Mouse (Mus musculus) heart, embryonic 14.5 days (tissue): ENCODE measurements around the gene Extl2. TPM values are rescaled to one million over a fixed set of nuclear protein-coding genes. Genes with fewer than 3 reads are reported as not detected.

ENCODE experiments used
- ATAC-seq: fragments of 200-750 bp; cut with Nextera tagmentation; 2 replicates; pipeline ENCODE4 v1.8.0; 2017; ENCODE audit warnings: low read depth, moderate TSS enrichment; ENCODE audit not compliant: insufficient number of reproducible peaks, insufficient read depth, low FRiP score
- H3K27ac ChIP-seq, 2 experiments: fragments of 200-500 bp in 1 of 2; fragments of 300-500 bp in 1 of 2; sonication (generic) in 1 of 2; replicated peaks in 1 of 2; 2 replicates each; pipeline ENCODE4 v1.5.1; 2012 to 2014; ENCODE audit warnings: low read depth in 2 of 2, low read length in 2 of 2, control low read depth in 1 of 2, mild to moderate bottlenecking in 1 of 2, mixed read lengths in 1 of 2; ENCODE audit not compliant: control insufficient read depth in 1 of 2, insufficient read depth in 1 of 2
- H3K27me3 ChIP-seq: fragments of 300-500 bp; sonication (generic); 2 replicates; pipeline ENCODE4 v1.6.1; 2014; ENCODE audit warnings: mild to moderate bottlenecking, low read length, control low read depth; ENCODE audit not compliant: control insufficient read depth, insufficient read depth
- H3K36me3 ChIP-seq: fragments of 300-500 bp; sonication (generic); 2 replicates; pipeline ENCODE4 v1.6.1; 2014; ENCODE audit warnings: mild to moderate bottlenecking, control low read depth, low read length, mixed read lengths; ENCODE audit not compliant: control insufficient read depth, insufficient read depth
- H3K4me1 ChIP-seq, 2 experiments: fragments of 200-500 bp in 1 of 2; fragments of 300-500 bp in 1 of 2; sonication (generic) in 1 of 2; 2 replicates each; pipeline ENCODE4 v1.6.1; 2012 to 2014; ENCODE audit warnings: low read length in 2 of 2, control low read depth in 1 of 2, mixed read lengths in 1 of 2; ENCODE audit not compliant: control insufficient read depth in 2 of 2, insufficient read depth in 2 of 2
- H3K4me2 ChIP-seq: fragments of 300-500 bp; sonication (generic); 2 replicates; pipeline ENCODE4 v1.6.1; 2014; ENCODE audit warnings: mild to moderate bottlenecking, low read length
- H3K4me3 ChIP-seq, 2 experiments: fragments of 200-500 bp in 1 of 2; fragments of 300-500 bp in 1 of 2; sonication (generic) in 1 of 2; 2 replicates each; pipeline ENCODE4 v1.5.1; 2012 to 2014; ENCODE audit warnings: low read length in 2 of 2, mild to moderate bottlenecking in 2 of 2, control low read depth in 1 of 2, low read depth in 1 of 2, moderate library complexity in 1 of 2; ENCODE audit not compliant: control insufficient read depth in 1 of 2, insufficient read depth in 1 of 2
- H3K9ac ChIP-seq: fragments of 300-500 bp; sonication (generic); 2 replicates; pipeline ENCODE4 v1.6.1; 2014; ENCODE audit warnings: mild to moderate bottlenecking, low read length
- H3K9me3 ChIP-seq: fragments of 300-500 bp; sonication (generic); 2 replicates; pipeline ENCODE4 v1.6.1; 2016; ENCODE audit warnings: low read length, control low read depth; ENCODE audit not compliant: control insufficient read depth
- WGBS: fragments of 180-500 bp; shearing (Covaris S2); extraction: QIAGEN DNeasy Blood & Tissue Kit; methylation state at CpG from one replicate; pipeline ENCODE4 v1.1.7; 2014; 5-methylcytosine and 5-hydroxymethylcytosine counted together
- polyA plus RNA-seq: library from polyadenylated mRNA; unstranded; fragments of >200 nt; fragmentation: Nextera tagmentation; extraction: Ambion mirVana; gene quantifications from 2 replicates; pipeline ENCODE4 v1.2.1, GENCODE M21; 2014

Gene Extl2
- polyA plus RNA-seq, 1 experiment from 2014 or later, result 22.0 TPM

DNA sequence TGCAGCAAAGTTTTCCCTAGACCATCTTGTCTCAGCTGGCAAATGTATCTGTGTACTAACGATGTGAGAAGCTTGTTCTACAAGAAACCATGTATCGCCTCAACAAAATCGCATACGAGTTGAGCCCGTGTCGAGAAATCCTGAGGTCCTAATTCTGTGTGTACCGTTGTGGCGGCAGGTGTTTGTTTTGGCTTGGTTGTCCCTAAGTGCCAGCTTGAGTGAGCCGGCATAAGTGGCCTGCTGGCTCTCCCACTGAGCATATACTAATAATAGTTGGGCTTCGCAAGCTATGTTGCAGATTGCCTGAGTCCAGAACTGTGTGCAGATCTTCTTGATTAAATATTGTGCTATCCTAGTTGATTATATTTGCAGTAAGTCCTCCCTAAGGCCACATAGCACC lies 18.4 kb downstream of the Extl2 start:
- no peak for ATAC-seq
- Histone ChIP-seq H3K4me1 (peaks cover 2 to 9% of the 10 kb centered on the region in 2 experiments; a peak in 1 of 4 replicates), H3K27me3 (no peaks in the 10 kb centered on the region), H3K36me3 (peaks cover 19% of the 10 kb centered on the region), H3K27ac (no peak overlapping the region), H3K9ac (no peak overlapping the region), H3K9me3 (no peaks in the 10 kb centered on the region), H3K4me2 (no peak overlapping the region), H3K4me3 (no peak overlapping the region)
- WGBS, result 70% methylated on average over 10 of the region's 10 CpGs

DNA sequence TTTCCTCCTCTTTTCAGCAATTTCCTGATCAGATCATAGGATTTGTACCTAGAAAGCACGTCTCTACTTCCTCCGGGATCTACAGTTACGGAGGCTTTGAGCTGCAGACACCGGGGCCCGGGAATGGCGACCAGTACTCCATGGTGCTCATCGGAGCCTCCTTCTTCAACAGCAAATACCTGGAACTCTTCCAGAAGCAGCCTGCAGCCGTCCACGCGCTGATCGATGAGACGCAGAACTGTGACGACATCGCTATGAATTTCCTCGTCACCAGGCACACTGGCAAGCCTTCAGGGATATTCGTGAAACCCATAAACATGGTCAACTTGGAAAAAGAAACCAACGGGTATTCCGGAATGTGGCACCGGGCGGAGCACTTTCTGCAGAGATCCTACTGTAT lies 19.7 kb downstream of the Extl2 start:
- H3K4me1 ChIP-seq, result peaks cover 2 to 9% of the 10 kb centered on the region in 2 experiments; a peak in 1 of 4 replicates
- no peak overlapping the region for H3K4me2 ChIP-seq
- H3K9ac ChIP-seq, result no peak overlapping the region
- no peak overlapping the region for H3K27ac ChIP-seq
- H3K36me3 ChIP-seq, result peaks cover 19% of the 10 kb centered on the region
- no peak for ATAC-seq
- H3K4me3 ChIP-seq, result no peak overlapping the region
- H3K9me3 ChIP-seq, result no peaks in the 10 kb centered on the region
- H3K27me3 ChIP-seq, result no peaks in the 10 kb centered on the region
- 80% methylated on average over 20 of the region's 20 CpGs for WGBS

DNA sequence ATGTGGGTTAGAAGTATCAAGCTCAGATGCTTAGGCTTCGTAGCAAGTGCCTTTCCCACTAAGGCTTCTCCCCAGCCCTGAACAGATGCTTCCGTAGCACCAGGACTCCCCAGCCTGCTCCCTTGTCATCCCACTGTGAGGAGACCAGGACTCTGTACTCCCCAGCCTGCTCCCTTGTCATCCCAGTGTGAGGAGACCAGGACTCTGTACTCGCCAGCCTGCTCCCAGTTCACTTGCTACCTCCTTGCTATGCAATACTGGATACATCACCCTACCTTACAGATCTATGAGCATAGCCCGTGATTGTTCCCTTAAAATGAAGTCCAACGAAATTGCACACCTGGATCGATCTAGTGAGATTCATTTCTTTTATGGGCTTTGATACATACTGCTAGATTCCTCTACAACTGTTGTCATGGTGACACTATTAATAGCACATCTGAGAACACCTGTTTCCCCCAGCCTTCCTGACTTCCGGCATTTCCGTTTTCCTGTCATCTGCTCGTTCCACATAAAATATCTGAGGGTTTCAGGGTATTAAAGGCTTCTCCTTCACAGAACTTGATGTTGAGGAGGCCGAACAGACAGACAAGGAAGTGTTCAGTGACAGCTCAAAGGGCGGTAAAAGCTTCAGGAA lies 23.0 kb downstream of the Extl2 start:
- Histone ChIP-seq H3K9me3 (no peaks in the 10 kb centered on the region), H3K27ac (no peak overlapping the region), H3K27me3 (no peaks in the 10 kb centered on the region), H3K4me1 (0 out of 4 replicates have a peak, but pooled peaks cover 0 to 9% of the 10 kb centered on the region in 2 experiments), H3K4me3 (no peak overlapping the region), H3K36me3 (peaks cover 14% of the 10 kb centered on the region), H3K9ac (no peak overlapping the region), H3K4me2 (no peak overlapping the region)
- 59% methylated on average over 11 of the region's 11 CpGs for WGBS
- ATAC-seq, result no peak

DNA sequence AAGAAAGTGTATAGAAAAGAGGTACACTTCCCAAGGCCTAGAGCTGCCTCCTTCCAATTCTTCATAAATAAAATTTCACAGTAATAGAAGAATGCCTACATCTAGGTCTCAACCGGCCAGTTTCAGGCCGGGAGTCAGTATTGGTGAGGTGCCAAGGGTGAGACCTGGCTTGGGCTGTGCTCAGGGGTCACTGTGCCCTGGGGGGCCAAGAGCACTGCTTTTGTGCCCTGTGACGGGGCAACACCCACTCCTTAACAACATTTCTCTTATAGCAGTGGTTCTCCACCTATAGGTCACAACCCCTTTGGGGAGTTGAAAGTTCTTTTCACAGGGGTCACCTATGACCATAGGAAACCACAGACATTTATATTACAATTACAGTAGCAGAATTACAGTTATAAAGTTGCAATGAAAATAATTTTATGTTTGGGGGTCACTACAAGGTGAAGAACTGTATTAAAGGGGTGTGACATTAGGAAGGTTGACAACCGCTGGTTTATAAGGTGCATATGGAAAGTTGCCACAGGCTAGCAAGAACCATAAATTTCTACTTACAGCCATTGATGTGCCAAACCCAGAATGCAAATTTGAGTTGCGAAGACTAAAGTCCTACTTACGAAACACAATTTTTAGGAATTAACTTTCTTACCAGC lies 26.1 kb downstream of the Extl2 start:
- no peak overlapping the region for H3K4me3 ChIP-seq
- WGBS, result 56% methylated on average over 6 of the region's 6 CpGs
- no peak; the same call in 1 of the 2 replicates for ATAC-seq
- no peak overlapping the region for H3K9ac ChIP-seq
- H3K36me3 ChIP-seq, result no peaks in the 10 kb centered on the region
- H3K27ac ChIP-seq, result no peak overlapping the region
- 0 out of 4 replicates have a peak, but pooled peaks cover 0 to 3% of the 10 kb centered on the region in 2 experiments for H3K4me1 ChIP-seq
- no peaks in the 10 kb centered on the region for H3K9me3 ChIP-seq
- no peak overlapping the region for H3K4me2 ChIP-seq
- no peaks in the 10 kb centered on the region for H3K27me3 ChIP-seq

DNA sequence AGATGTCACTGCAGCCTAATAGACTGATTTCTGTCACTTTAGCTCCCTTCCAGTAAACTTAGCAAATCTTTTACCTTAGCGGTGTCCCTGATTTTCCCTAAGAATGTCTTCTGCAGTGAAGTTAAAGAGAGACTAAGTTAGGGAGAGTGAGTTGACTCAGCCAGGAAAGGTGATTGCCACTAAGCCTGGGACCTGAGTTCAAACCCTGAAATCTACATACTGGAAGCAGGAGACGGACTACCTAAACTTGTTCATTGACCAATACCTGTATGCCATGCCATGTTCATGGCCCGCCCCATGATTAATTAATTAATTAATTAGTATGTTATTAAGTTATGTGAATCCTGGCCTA lies 26.6 kb downstream of the Extl2 start:
- Histone ChIP-seq H3K4me2 (no peak overlapping the region), H3K9ac (no peak overlapping the region), H3K36me3 (no peaks in the 10 kb centered on the region), H3K27me3 (no peaks in the 10 kb centered on the region), H3K9me3 (no peaks in the 10 kb centered on the region), H3K27ac (no peak overlapping the region), H3K4me1 (0 out of 4 replicates have a peak, but pooled peaks cover 0 to 3% of the 10 kb centered on the region in 2 experiments), H3K4me3 (no peak overlapping the region)
- 56% methylated on average over 3 of the region's 3 CpGs for WGBS
- ATAC-seq, result no peak

DNA sequence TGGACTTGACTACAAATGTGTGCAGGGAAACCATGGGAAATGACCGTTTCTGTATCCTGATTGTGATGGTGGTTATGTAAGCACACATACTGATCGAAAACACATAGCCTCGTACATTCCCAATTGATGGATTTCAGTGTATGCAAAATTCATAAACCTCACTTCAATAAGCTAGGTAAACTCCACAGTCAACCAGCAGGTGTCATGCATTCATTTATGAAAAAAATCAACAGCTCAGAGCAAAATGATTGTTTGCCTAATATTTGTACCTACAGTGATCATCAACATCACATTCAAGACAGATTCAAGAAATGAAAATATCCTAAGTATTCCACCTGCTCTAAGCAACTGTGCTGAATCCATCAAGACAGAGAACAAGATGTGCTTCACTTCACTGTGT lies 33.5 kb downstream of the Extl2 start:
- Histone ChIP-seq H3K27ac (no peak overlapping the region), H3K9ac (no peak overlapping the region), H3K36me3 (no peaks in the 10 kb centered on the region), H3K4me3 (no peak overlapping the region), H3K9me3 (no peaks in the 10 kb centered on the region), H3K27me3 (no peaks in the 10 kb centered on the region), H3K4me1 (no peaks in the 10 kb centered on the region), H3K4me2 (no peak overlapping the region)
- 70% methylated on average over 3 of the region's 3 CpGs for WGBS
- ATAC-seq, result no peak

DNA sequence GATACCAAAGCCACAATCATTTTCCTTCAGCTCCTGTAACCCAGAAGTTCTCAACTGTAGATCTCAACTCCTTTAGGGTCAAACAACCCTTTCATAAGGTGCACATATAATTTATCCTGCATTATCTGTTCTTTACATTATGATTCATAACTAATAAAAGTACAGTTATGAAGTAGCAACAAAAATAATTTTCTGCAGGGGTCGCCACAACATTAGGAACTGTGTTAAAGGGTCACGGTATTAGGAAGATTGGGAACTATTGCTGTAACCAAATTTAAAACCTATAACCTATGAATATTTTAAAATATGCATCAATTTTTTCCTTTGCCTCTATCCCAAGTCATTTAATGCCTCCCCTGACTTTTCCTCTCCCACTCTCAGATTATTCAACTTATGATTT lies 38.7 kb downstream of the Extl2 start:
- WGBS, result 67% methylated on average over 2 of the region's 2 CpGs
- Histone ChIP-seq H3K4me2 (no peak overlapping the region), H3K36me3 (no peaks in the 10 kb centered on the region), H3K27me3 (no peaks in the 10 kb centered on the region), H3K27ac (no peak overlapping the region), H3K4me1 (no peaks in the 10 kb centered on the region), H3K4me3 (no peak overlapping the region), H3K9ac (no peak overlapping the region), H3K9me3 (no peaks in the 10 kb centered on the region)
- no peak for ATAC-seq
